Mouse (Mus musculus) forebrain, postnatal 0 days (tissue): ENCODE measurements around the gene Dlgap3. TPM values are rescaled to one million over a fixed set of nuclear protein-coding genes. Genes with fewer than 3 reads are reported as not detected.

Experiments used
- ATAC-seq: fragments of 200-750 bp; cut with Nextera tagmentation; 2 replicates; pipeline ENCODE4 v1.8.0; 2017; ENCODE audit warnings: mild to moderate bottlenecking, moderate library complexity
- DNase-seq: peaks from one replicate; pipeline ENCODE4 v3.0.0-alpha.2; 2015
- H3K27ac ChIP-seq: fragments of 300-500 bp; sonication (generic); 2 replicates; pipeline ENCODE4 v1.5.1; 2014; ENCODE audit warnings: low read depth, mild to moderate bottlenecking, antibody characterized with exemption, low read length, moderate library complexity, mixed read lengths
- H3K27me3 ChIP-seq: fragments of 300-500 bp; sonication (generic); 2 replicates; pipeline ENCODE4 v1.6.1; 2014; ENCODE audit warnings: mild to moderate bottlenecking, low read length, mixed read lengths; ENCODE audit not compliant: insufficient read depth
- H3K36me3 ChIP-seq: fragments of 300-500 bp; sonication (generic); 2 replicates; pipeline ENCODE4 v1.6.1; 2014; ENCODE audit warnings: mild to moderate bottlenecking, moderate library complexity; ENCODE audit not compliant: insufficient read depth
- H3K4me1 ChIP-seq: fragments of 300-500 bp; sonication (generic); 2 replicates; pipeline ENCODE4 v1.6.1; 2014; ENCODE audit warnings: antibody characterized with exemption; ENCODE audit not compliant: insufficient read depth
- H3K4me2 ChIP-seq: fragments of 300-500 bp; sonication (generic); 2 replicates; pipeline ENCODE4 v1.6.1; 2014; ENCODE audit warnings: low read depth, mild to moderate bottlenecking, moderate library complexity
- H3K4me3 ChIP-seq: fragments of 300-500 bp; sonication (generic); 2 replicates; pipeline ENCODE4 v1.5.1; 2014; ENCODE audit warnings: low read depth, low read length, mixed read lengths
- H3K9ac ChIP-seq: fragments of 300-500 bp; sonication (generic); 2 replicates; pipeline ENCODE4 v1.6.1; 2014; ENCODE audit warnings: mild to moderate bottlenecking
- H3K9me3 ChIP-seq: fragments of 300-500 bp; sonication (generic); 2 replicates; pipeline ENCODE4 v1.6.1; 2016; ENCODE audit warnings: low read length
- CTCF ChIP-seq: sonication (generic); IDR thresholded peaks from 2 replicates; pipeline ENCODE4 v1.5.1; 2016; ENCODE audit warnings: antibody characterized with exemption, control low read depth, low read depth
- WGBS: fragments of 180-500 bp; shearing (Covaris S2); extraction: QIAGEN DNeasy Blood & Tissue Kit; methylation state at CpG from one replicate; pipeline ENCODE4 v1.1.7; 2014; 5-methylcytosine and 5-hydroxymethylcytosine counted together
- polyA plus RNA-seq: library from polyadenylated mRNA; unstranded; fragments of >200 nt; fragmentation: Nextera tagmentation; extraction: Ambion mirVana; gene quantifications from 2 replicates; pipeline ENCODE4 v1.2.1, GENCODE M21; 2015
- total RNA-seq: library from RNA; depleted of rRNA; stranded (reverse); fragments of >200 nt; gene quantifications from 2 replicates; pipeline ENCODE4 v1.2.3, GENCODE M21; 2014

The Dlgap3 gene
- total and polyA plus RNA-seq, 2 experiments from 2014 or later, result 28.0 to 85.5 TPM

DNA sequence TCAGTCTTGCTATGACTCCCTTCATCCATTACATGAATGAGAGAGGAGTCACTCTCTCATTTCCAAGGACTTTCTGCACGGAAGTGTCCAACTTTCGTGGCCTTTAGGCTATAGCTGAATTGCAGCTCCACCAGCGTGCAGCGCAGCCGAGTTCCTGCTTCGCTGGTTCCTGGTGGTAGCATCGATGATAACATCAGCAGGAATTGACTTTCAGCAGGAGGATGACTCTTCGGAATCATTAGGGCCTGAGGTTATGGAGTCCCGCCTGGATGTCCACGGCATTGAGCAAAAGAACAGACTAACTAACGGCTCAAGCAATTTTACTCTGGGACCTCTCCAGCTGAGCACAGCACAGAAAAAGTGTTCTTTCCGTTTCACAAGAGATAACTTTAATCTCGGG is 19.0 kb upstream of the Dlgap3 start:
- Histone ChIP-seq H3K4me2 (no peak overlapping the region), H3K27ac (no peak overlapping the region), H3K9me3 (no peaks in the 10 kb centered on the region), H3K4me3 (no peak overlapping the region), H3K4me1 (no peaks in the 10 kb centered on the region), H3K27me3 (no peaks in the 10 kb centered on the region), H3K36me3 (no peaks in the 10 kb centered on the region), H3K9ac (no peak overlapping the region)
- no peak for DNase-seq
- TF ChIP-seq CTCF, result no peak
- ATAC-seq, result no peak
- WGBS, result 82% methylated on average over 13 of the region's 13 CpGs

DNA sequence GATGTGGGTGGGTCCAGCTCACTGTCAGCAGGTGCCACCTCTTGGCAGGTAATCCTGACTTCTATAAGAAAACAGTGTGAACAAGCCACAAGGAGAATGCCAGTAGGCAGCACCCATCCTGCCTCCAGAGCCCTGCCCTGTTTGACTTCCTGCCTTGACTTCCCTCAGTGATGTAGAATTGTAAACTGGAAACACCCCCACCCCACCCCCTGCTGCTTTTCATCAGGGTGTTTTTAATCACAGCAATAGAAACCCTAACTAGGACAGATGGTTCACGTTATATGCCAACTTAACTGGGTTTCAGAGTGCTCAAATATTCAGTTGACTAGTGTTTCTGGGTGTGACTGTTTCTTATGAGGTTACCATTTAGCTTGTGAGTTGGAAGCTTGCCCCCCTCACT is 15.7 kb upstream of the Dlgap3 start:
- H3K36me3 ChIP-seq, result no peaks in the 10 kb centered on the region
- no peak overlapping the region for H3K4me3 ChIP-seq
- no peaks in the 10 kb centered on the region for H3K4me1 ChIP-seq
- 31% methylated on average over 1 of the region's 1 CpGs for WGBS
- H3K4me2 ChIP-seq, result no peak overlapping the region
- H3K27ac ChIP-seq, result no peak overlapping the region
- no peak for TF ChIP-seq CTCF
- no peak overlapping the region for H3K9ac ChIP-seq
- H3K27me3 ChIP-seq, result no peaks in the 10 kb centered on the region
- ATAC-seq, result no peak
- H3K9me3 ChIP-seq, result no peaks in the 10 kb centered on the region
- no peak for DNase-seq

DNA sequence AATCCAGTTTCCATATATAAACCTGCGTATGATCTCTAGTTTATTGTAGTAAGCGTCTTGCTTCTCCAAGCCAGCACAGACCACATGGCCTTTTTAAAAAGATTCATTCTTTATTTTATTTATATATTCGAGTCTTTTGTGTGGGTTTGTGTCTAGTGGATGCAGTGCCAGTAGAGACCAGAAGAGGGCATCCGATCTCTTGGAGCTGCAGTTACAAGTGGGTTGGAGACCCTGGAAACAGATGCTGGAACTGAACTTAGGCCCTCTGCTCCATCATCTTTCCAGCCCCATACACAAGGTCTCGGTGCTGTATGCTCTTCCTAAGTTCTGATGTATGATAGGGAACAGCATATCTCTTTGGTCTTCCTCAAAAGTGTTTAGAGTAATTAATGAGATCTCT is 13.2 kb upstream of the Dlgap3 start:
- Histone ChIP-seq H3K36me3 (no peaks in the 10 kb centered on the region), H3K9me3 (no peaks in the 10 kb centered on the region), H3K4me1 (no peaks in the 10 kb centered on the region), H3K4me3 (no peak overlapping the region), H3K9ac (no peak overlapping the region), H3K27ac (no peak overlapping the region), H3K27me3 (no peaks in the 10 kb centered on the region), H3K4me2 (no peak overlapping the region)
- no peak for DNase-seq
- WGBS, result 59% methylated on average over 5 of the region's 5 CpGs
- ATAC-seq, result no peak
- peak; percentile 30; the same call in 1 of the 2 replicates for TF ChIP-seq CTCF

DNA sequence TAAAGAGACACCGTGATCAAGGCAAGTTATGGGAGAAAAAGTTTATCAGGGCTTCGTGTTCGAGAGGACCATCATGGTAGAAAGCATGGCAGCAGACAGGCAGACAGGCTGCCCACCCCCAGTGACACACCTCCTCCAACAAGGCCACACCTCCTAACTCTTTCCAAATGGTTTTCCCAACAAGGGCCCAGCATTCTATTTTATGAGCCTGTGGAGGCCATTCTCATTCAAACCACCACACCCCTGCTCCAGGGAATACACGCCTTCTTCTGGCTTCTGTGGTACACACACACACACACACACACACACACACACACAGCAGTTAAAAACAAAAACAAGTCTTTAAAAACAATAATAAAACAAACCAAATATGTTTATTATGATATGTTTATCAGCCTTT is 11.3 kb upstream of the Dlgap3 start:
- Histone ChIP-seq H3K9ac (no peak overlapping the region), H3K36me3 (no peaks in the 10 kb centered on the region), H3K4me1 (no peaks in the 10 kb centered on the region), H3K4me2 (no peak overlapping the region), H3K9me3 (no peaks in the 10 kb centered on the region), H3K27ac (no peak overlapping the region), H3K4me3 (no peak overlapping the region), H3K27me3 (no peaks in the 10 kb centered on the region)
- no peak for TF ChIP-seq CTCF
- ATAC-seq, result no peak
- no peak for DNase-seq
- 89% methylated on average over 4 of the region's 4 CpGs for WGBS

DNA sequence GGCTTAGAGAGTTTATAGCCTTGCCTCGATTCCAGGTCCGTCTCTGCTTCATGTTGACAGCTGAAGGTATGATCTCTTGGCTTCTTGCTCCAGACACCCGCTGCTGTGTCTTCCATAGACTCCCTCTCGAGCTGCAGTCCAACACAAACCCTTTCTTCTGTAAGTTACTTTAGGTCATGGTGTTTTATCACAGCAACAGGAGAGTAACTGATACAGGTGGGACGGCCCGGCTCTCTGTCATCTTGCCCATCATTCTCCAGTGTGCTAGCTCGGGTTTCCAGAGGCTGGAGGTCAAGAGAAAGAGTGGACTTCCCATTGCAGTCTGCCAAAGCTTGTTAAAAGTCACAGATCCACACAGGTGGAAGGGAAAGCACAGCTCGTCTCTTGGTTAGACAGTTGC is 5.1 kb upstream of the Dlgap3 start:
- no peak overlapping the region for H3K4me2 ChIP-seq
- 75% methylated on average over 8 of the region's 8 CpGs for whole genome bisulfite sequencing
- H3K27ac ChIP-seq, result no peak overlapping the region
- H3K4me1 ChIP-seq, result no peaks in the 10 kb centered on the region
- no peaks in the 10 kb centered on the region for H3K9me3 ChIP-seq
- ATAC-seq (no peak), DNase-seq (no peak)
- H3K9ac ChIP-seq, result no peak overlapping the region
- no peak overlapping the region for H3K4me3 ChIP-seq
- no peak for TF ChIP-seq CTCF
- no peaks in the 10 kb centered on the region for H3K36me3 ChIP-seq
- H3K27me3 ChIP-seq, result no peaks in the 10 kb centered on the region

DNA sequence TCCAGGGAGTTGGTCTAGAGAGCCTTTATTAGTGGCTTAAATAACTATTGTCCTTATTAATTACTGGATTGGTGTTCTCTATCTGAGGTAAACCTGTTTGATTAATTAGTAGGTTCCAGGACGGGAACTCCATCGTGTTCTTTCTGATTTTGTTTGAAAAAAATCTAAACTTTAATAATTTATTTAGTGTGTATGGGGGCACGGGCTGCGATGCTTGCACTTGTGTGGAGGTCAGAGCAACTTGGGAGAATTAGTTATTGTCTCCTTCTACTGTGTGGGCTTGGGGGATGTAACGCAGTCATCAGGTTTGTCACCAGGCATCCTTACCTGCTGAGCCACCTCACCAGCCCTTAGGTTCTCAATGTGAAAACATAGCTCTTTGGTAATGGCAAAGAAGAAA is 1.9 kb upstream of the Dlgap3 start:
- TF ChIP-seq CTCF, result no peak
- Histone ChIP-seq H3K4me3 (no peak overlapping the region), H3K27me3 (no peaks in the 10 kb centered on the region), H3K36me3 (no peaks in the 10 kb centered on the region), H3K9ac (no peak overlapping the region), H3K9me3 (no peaks in the 10 kb centered on the region), H3K4me2 (no peak overlapping the region), H3K4me1 (peaks cover 14% of the 10 kb centered on the region; the same call in 1 of the 2 replicates), H3K27ac (no peak overlapping the region)
- ATAC-seq (no peak), DNase-seq (no peak)
- 73% methylated on average over 5 of the region's 5 CpGs for WGBS

DNA sequence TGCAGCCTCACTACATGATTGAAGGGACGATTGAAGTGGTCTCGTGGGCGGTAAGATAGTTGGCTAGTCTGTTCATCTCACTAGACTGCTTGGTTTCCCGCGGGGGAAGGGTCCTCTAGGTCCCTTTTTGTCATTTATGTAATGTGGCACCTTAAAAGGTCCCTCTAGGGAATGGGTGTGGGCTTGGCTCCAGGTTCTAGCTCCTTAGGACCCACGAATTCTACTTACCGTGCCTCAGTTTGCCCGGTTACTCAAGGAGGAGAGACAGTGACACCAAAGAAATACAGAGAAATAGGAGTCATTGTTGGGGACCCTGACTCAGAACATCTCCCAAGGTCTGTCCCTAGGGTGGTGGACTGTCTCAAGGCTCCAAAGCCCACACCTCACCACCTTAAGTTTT is 1.3 kb upstream of the Dlgap3 start:
- Histone ChIP-seq H3K36me3 (no peaks in the 10 kb centered on the region), H3K9me3 (no peaks in the 10 kb centered on the region), H3K27ac (no peak overlapping the region), H3K27me3 (no peaks in the 10 kb centered on the region), H3K4me1 (peaks cover 14% of the 10 kb centered on the region; the same call in 1 of the 2 replicates), H3K9ac (peak overlapping the region; percentile 87), H3K4me2 (peak overlapping the region; percentile 97), H3K4me3 (peak overlapping the region; percentile 92)
- 10% methylated on average over 8 of the region's 8 CpGs for WGBS
- no peak for TF ChIP-seq CTCF
- DNase-seq (no peak), ATAC-seq (no peak)
